Mouse (Mus musculus): ENCODE data around the gene Cnga3. TPM values are rescaled to one million over a fixed set of nuclear protein-coding genes. Genes with fewer than 3 reads are reported as not detected.

Cnga3 gene
- polyA plus RNA-seq, 1 experiment from 2014 or later, result not detected

Other genes with a start within 250 kb of the Cnga3 start
- 0.21 and 0.35 TPM in 2 replicates for gene Vwa3b, start 187.8 kb upstream of the Cnga3 start, polyA plus RNA-seq (2016; fragmentation: Nextera tagmentation; extraction: Ambion mirVana)
- gene Inpp4a, start 85.4 kb downstream of the Cnga3 start, polyA plus RNA-seq (2016; fragmentation: Nextera tagmentation; extraction: Ambion mirVana), result 11.9 and 17.4 TPM in 2 replicates
- 55.3 and 61.7 TPM in 2 replicates for gene Coa5, start 215.7 kb downstream of the Cnga3 start, polyA plus RNA-seq (2016; fragmentation: Nextera tagmentation; extraction: Ambion mirVana)
- gene Unc50, start 215.7 kb downstream of the Cnga3 start, polyA plus RNA-seq (2016; fragmentation: Nextera tagmentation; extraction: Ambion mirVana), result 125 TPM in 2 replicates